Mouse (Mus musculus) heart, postnatal 0 days (tissue): ENCODE results near the gene Olfr767.

ENCODE experiments used
- CTCF ChIP-seq: IDR thresholded peaks from 2 replicates; pipeline ENCODE4 v1.5.1; 2016; ENCODE audit warnings: antibody characterized with exemption, control low read depth, low read depth
- EP300 ChIP-seq: IDR thresholded peaks from 2 replicates; pipeline ENCODE4 v1.6.1; 2016; ENCODE audit warnings: antibody characterized with exemption, low read depth

DNA sequence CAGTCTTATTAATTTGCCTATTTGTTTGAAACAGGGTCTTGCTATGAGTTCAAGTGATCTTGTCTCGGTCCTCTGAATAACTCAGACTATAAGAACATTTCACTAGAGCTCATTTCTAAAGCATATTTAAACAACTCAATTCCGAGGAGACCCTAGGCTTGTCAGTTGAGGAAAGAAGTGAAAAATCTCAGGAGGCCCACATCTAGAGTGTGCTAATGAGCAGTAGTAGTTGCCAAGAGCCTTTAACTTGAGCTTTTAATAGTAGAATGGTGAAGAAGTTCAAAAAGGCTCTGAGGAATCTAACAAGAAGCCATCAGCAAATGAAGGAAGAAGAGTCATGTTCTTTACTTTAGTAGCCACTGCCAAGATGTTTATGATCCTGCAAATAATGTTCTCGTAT lies 42.9 kb downstream of the Olfr767 start, which contains the start of gene Olfr764-ps1:
- TF ChIP-seq CTCF, result no peak
- TF ChIP-seq EP300, result no peak
